Mouse (Mus musculus): ENCODE data around the gene Cmtm8.

DNA sequence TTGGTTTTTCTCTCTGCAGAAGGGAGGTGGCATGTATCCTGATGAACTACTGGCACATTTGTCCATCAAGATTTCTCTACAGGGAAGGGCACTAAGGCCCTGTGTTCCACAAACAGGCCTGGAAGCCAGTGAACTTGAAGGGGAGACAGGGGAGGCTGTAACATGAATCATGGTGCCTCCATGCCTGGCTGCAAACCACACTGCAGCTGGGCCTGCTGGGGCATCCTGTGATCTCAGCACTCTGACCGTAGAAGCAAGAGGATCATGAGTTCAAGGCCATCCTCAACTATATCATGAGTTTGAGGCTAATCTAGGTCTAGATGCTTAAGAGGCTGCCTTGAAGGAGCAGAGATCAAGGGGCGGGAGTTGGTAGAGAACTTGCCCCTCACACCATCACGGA is 67.6 kb downstream of the Cmtm8 start:
- TF ChIP-seq CTCF (IDR thresholded peaks at IDR 0.05; ENCODE audit: insufficient read depth, low read length), result no peak
- TF ChIP-seq POLR2A (IDR thresholded peaks at IDR 0.05; ENCODE audit: borderline replicate concordance, extremely low read depth, low read depth, low read length), result no peak

All from lung, adult 2 months (tissue).